Mouse (Mus musculus): ENCODE results near the gene Gxylt1.

GRCm38 (mm10) chr15:93284326-93284725, 9.3 kb upstream of the Gxylt1 start:
- TF ChIP-seq POLR2A (IDR thresholded peaks at IDR 0.05; ENCODE audit: extremely low read depth, insufficient read depth, low read length) (no peak), CTCF (IDR thresholded peaks at IDR 0.05; ENCODE audit: low read depth, low read length) (no peak)

Measured in liver, adult 2 months (tissue).